Mouse (Mus musculus) right cerebral cortex, adult 18-20 months (tissue): ENCODE measurements around the gene Ceacam14.

Experiments
- DNase-seq: peaks from one replicate; pipeline ENCODE4 v3.0.0; 2022; ENCODE audit warnings: mixed read lengths

Ceacam14 gene

GRCm38 (mm10) chr7:17812333-17812732, at the start of gene Ceacam14:
Gene Ceacam14, plus strand, starts transcription at chr7:17812633.
- DNase-seq: no peak
